Mouse (Mus musculus): Measurements from ENCODE around the gene Cmss1. TPM values are rescaled to one million over a fixed set of nuclear protein-coding genes. Genes with fewer than 3 reads are reported as not detected.

Gene Cmss1
- polyA plus RNA-seq, 1 experiment from 2014 or later, result 33.5 TPM

GRCm38 (mm10) chr16:57568648-57569404 is 37.8 kb downstream of the Cmss1 start:
- no peak for ATAC-seq (ENCODE audit: low read depth)

GRCm38 (mm10) chr16:57566215-57566614 is 40.4 kb downstream of the Cmss1 start:
- WGBS, result 78% methylated on average over 3 of the region's 3 CpGs
- H3K9me3 ChIP-seq (ENCODE audit: control insufficient read depth, low read length), result no peaks in the 10 kb centered on the region
- peaks cover 17% of the 10 kb centered on the region for H3K36me3 ChIP-seq (ENCODE audit: control insufficient read depth, insufficient read depth, low read length)
- no peak overlapping the region for H3K9ac ChIP-seq (ENCODE audit: low read depth, low read length)
- no peak overlapping the region for H3K27ac ChIP-seq (replicated peaks; ENCODE audit: low read depth, low read length)
- no peaks in the 10 kb centered on the region for H3K27me3 ChIP-seq (replicated peaks; ENCODE audit: control insufficient read depth, insufficient read depth, low read length)
- no peak for ATAC-seq (ENCODE audit: low read depth)
- H3K4me3 ChIP-seq (ENCODE audit: low read depth, low read length), result no peak overlapping the region
- no peak overlapping the region for H3K4me2 ChIP-seq (ENCODE audit: low read depth, low read length)
- DNase-seq (ENCODE audit: low spot score), result no peak
- H3K4me1 ChIP-seq (ENCODE audit: control insufficient read depth, insufficient read depth, low read length), result peaks cover 4% of the 10 kb centered on the region

More at GRCm38 (mm10) chr16:57568648-57569404, 37.8 kb downstream of the Cmss1 start:
- Histone ChIP-seq H3K27me3 (replicated peaks; ENCODE audit: control insufficient read depth, insufficient read depth, low read length) (no peaks in the 10 kb centered on the region), H3K9me3 (ENCODE audit: control insufficient read depth, low read length) (no peaks in the 10 kb centered on the region), H3K27ac (replicated peaks; ENCODE audit: low read depth, low read length) (no peak overlapping the region), H3K4me1 (ENCODE audit: control insufficient read depth, insufficient read depth, low read length) (no peaks in the 10 kb centered on the region), H3K4me2 (ENCODE audit: low read depth, low read length) (no peak overlapping the region), H3K4me3 (ENCODE audit: low read depth, low read length) (no peak overlapping the region), H3K36me3 (ENCODE audit: control insufficient read depth, insufficient read depth, low read length) (peaks cover 29% of the 10 kb centered on the region), H3K9ac (ENCODE audit: low read depth, low read length) (no peak overlapping the region)
- no peak for DNase-seq (ENCODE audit: low spot score)
- 92% methylated on average over 7 of the region's 7 CpGs for WGBS

GRCm38 (mm10) chr16:57564807-57565206 is 41.9 kb downstream of the Cmss1 start:
- Histone ChIP-seq H3K27ac (replicated peaks; ENCODE audit: low read depth, low read length) (no peak overlapping the region), H3K9me3 (ENCODE audit: control insufficient read depth, low read length) (no peaks in the 10 kb centered on the region), H3K4me2 (ENCODE audit: low read depth, low read length) (no peak overlapping the region), H3K36me3 (ENCODE audit: control insufficient read depth, insufficient read depth, low read length) (peaks cover 3% of the 10 kb centered on the region), H3K4me1 (ENCODE audit: control insufficient read depth, insufficient read depth, low read length) (peaks cover 4% of the 10 kb centered on the region), H3K9ac (ENCODE audit: low read depth, low read length) (no peak overlapping the region), H3K4me3 (ENCODE audit: low read depth, low read length) (no peak overlapping the region), H3K27me3 (replicated peaks; ENCODE audit: control insufficient read depth, insufficient read depth, low read length) (no peaks in the 10 kb centered on the region)
- 47% methylated on average over 1 of the region's 1 CpGs for WGBS
- DNase-seq (ENCODE audit: low spot score) (no peak), ATAC-seq (ENCODE audit: low read depth) (no peak)

- H3K27ac ChIP-seq (replicated peaks; ENCODE audit: low read depth, low read length), result 0 out of 2 replicates have a peak overlapping the region, but pooled peaks have one; percentile 6
- peaks cover 4% of the 10 kb centered on the region for H3K4me1 ChIP-seq (ENCODE audit: control insufficient read depth, insufficient read depth, low read length)
These were observed 43.2 kb downstream of the Cmss1 start for GRCm38 (mm10) chr16:57563453-57563852.

GRCm38 (mm10) chr16:57560185-57560584 is 46.5 kb downstream of the Cmss1 start:
- 73% methylated on average over 1 of the region's 1 CpGs for WGBS
- Histone ChIP-seq H3K27ac (replicated peaks; ENCODE audit: low read depth, low read length) (no peak overlapping the region), H3K4me3 (ENCODE audit: low read depth, low read length) (no peak overlapping the region), H3K4me1 (ENCODE audit: control insufficient read depth, insufficient read depth, low read length) (peaks cover 4% of the 10 kb centered on the region), H3K9ac (ENCODE audit: low read depth, low read length) (no peak overlapping the region), H3K36me3 (ENCODE audit: control insufficient read depth, insufficient read depth, low read length) (no peaks in the 10 kb centered on the region), H3K4me2 (ENCODE audit: low read depth, low read length) (no peak overlapping the region), H3K9me3 (ENCODE audit: control insufficient read depth, low read length) (no peaks in the 10 kb centered on the region), H3K27me3 (replicated peaks; ENCODE audit: control insufficient read depth, insufficient read depth, low read length) (no peaks in the 10 kb centered on the region)
- DNase-seq (ENCODE audit: low spot score) (no peak), ATAC-seq (ENCODE audit: low read depth) (no peak)

More at GRCm38 (mm10) chr16:57563453-57563852, 43.2 kb downstream of the Cmss1 start:
- ATAC-seq (ENCODE audit: low read depth) (no peak), DNase-seq (ENCODE audit: low spot score) (peak; percentile 77)
- Histone ChIP-seq H3K36me3 (ENCODE audit: control insufficient read depth, insufficient read depth, low read length) (no peaks in the 10 kb centered on the region), H3K9ac (ENCODE audit: low read depth, low read length) (no peak overlapping the region), H3K4me3 (ENCODE audit: low read depth, low read length) (no peak overlapping the region), H3K9me3 (ENCODE audit: control insufficient read depth, low read length) (no peaks in the 10 kb centered on the region), H3K4me2 (ENCODE audit: low read depth, low read length) (no peak overlapping the region), H3K27me3 (replicated peaks; ENCODE audit: control insufficient read depth, insufficient read depth, low read length) (no peaks in the 10 kb centered on the region)
- 61% methylated on average over 3 of the region's 3 CpGs for WGBS

- 78% methylated on average over 3 of the region's 3 CpGs for WGBS
- no peak for DNase-seq (ENCODE audit: low spot score)
- no peaks in the 10 kb centered on the region for H3K36me3 ChIP-seq (ENCODE audit: control insufficient read depth, insufficient read depth, low read length)
These were observed 48.4 kb downstream of the Cmss1 start for GRCm38 (mm10) chr16:57558258-57558657.

GRCm38 (mm10) chr16:57556244-57556643 is 50.4 kb downstream of the Cmss1 start:
- no peaks in the 10 kb centered on the region for H3K27me3 ChIP-seq (replicated peaks; ENCODE audit: control insufficient read depth, insufficient read depth, low read length)
- H3K9ac ChIP-seq (ENCODE audit: low read depth, low read length), result no peak overlapping the region
- H3K9me3 ChIP-seq (ENCODE audit: control insufficient read depth, low read length), result no peaks in the 10 kb centered on the region
- no peaks in the 10 kb centered on the region for H3K36me3 ChIP-seq (ENCODE audit: control insufficient read depth, insufficient read depth, low read length)
- no peak overlapping the region for H3K4me3 ChIP-seq (ENCODE audit: low read depth, low read length)
- no peak overlapping the region for H3K27ac ChIP-seq (replicated peaks; ENCODE audit: low read depth, low read length)
- DNase-seq (ENCODE audit: low spot score) (no peak), ATAC-seq (ENCODE audit: low read depth) (no peak)
- peaks cover 5% of the 10 kb centered on the region for H3K4me1 ChIP-seq (ENCODE audit: control insufficient read depth, insufficient read depth, low read length)
- H3K4me2 ChIP-seq (ENCODE audit: low read depth, low read length), result no peak overlapping the region
- 71% methylated on average over 2 of the region's 2 CpGs for WGBS

More at GRCm38 (mm10) chr16:57558258-57558657, 48.4 kb downstream of the Cmss1 start:
- Histone ChIP-seq H3K27me3 (replicated peaks; ENCODE audit: control insufficient read depth, insufficient read depth, low read length) (no peaks in the 10 kb centered on the region), H3K27ac (replicated peaks; ENCODE audit: low read depth, low read length) (no peak overlapping the region), H3K4me2 (ENCODE audit: low read depth, low read length) (no peak overlapping the region), H3K4me1 (ENCODE audit: control insufficient read depth, insufficient read depth, low read length) (peaks cover 4% of the 10 kb centered on the region), H3K9me3 (ENCODE audit: control insufficient read depth, low read length) (no peaks in the 10 kb centered on the region), H3K9ac (ENCODE audit: low read depth, low read length) (no peak overlapping the region), H3K4me3 (ENCODE audit: low read depth, low read length) (no peak overlapping the region)
- no peak for ATAC-seq (ENCODE audit: low read depth)

- Histone ChIP-seq H3K4me1 (ENCODE audit: control insufficient read depth, insufficient read depth, low read length) (peaks cover 5% of the 10 kb centered on the region), H3K4me2 (ENCODE audit: low read depth, low read length) (no peak overlapping the region), H3K27me3 (replicated peaks; ENCODE audit: control insufficient read depth, insufficient read depth, low read length) (no peaks in the 10 kb centered on the region), H3K9me3 (ENCODE audit: control insufficient read depth, low read length) (no peaks in the 10 kb centered on the region), H3K36me3 (ENCODE audit: control insufficient read depth, insufficient read depth, low read length) (no peaks in the 10 kb centered on the region), H3K4me3 (ENCODE audit: low read depth, low read length) (no peak overlapping the region), H3K9ac (ENCODE audit: low read depth, low read length) (no peak overlapping the region), H3K27ac (replicated peaks; ENCODE audit: low read depth, low read length) (no peak overlapping the region)
- no peak for ATAC-seq (ENCODE audit: low read depth)
- 65% methylated on average over 4 of the region's 4 CpGs for WGBS
- DNase-seq (ENCODE audit: low spot score), result no peak
These were observed 51.0 kb downstream of the Cmss1 start for GRCm38 (mm10) chr16:57555667-57556066.

GRCm38 (mm10) chr16:57554886-57555400 is 51.7 kb downstream of the Cmss1 start:
- no peaks in the 10 kb centered on the region for H3K27me3 ChIP-seq (replicated peaks; ENCODE audit: control insufficient read depth, insufficient read depth, low read length)
- no peak overlapping the region for H3K27ac ChIP-seq (replicated peaks; ENCODE audit: low read depth, low read length)
- no peak overlapping the region for H3K4me3 ChIP-seq (ENCODE audit: low read depth, low read length)
- DNase-seq (ENCODE audit: low spot score), result no peak
- no peak overlapping the region for H3K4me2 ChIP-seq (ENCODE audit: low read depth, low read length)
- H3K36me3 ChIP-seq (ENCODE audit: control insufficient read depth, insufficient read depth, low read length), result no peaks in the 10 kb centered on the region
- H3K9me3 ChIP-seq (ENCODE audit: control insufficient read depth, low read length), result no peaks in the 10 kb centered on the region
- H3K4me1 ChIP-seq (ENCODE audit: control insufficient read depth, insufficient read depth, low read length), result peaks cover 5% of the 10 kb centered on the region
- WGBS, result 75% methylated on average over 6 of the region's 6 CpGs
- no peak for ATAC-seq (ENCODE audit: low read depth)
- no peak overlapping the region for H3K9ac ChIP-seq (ENCODE audit: low read depth, low read length)
